Mouse (Mus musculus) heart, postnatal 10 days (tissue): ENCODE measurements around the gene Zfp473. TPM values are rescaled to one million over a fixed set of nuclear protein-coding genes. Genes with fewer than 3 reads are reported as not detected.

ENCODE experiments used
- total RNA-seq, 2 experiments: library from RNA; stranded (reverse); gene quantifications; 2 replicates each; pipeline ENCODE4 v1.2.3; 2021

Zfp473 gene
- total RNA-seq, 2 experiments from 2014 or later = 0.12 to 0.35 TPM

Other genes with a start within 250 kb of the Zfp473 start
- gene Mybpc2, start 226.4 kb downstream of the Zfp473 start, total RNA-seq = 10 to 100 TPM; 16.3 to 22.2 TPM
- gene Spib, start 219.0 kb downstream of the Zfp473 start, total RNA-seq = 1 to 10 TPM; 1.1 to 1.3 TPM
- 10 to 100 TPM; 18.7 to 24.5 TPM for gene Pold1, start 202.2 kb downstream of the Zfp473 start, total RNA-seq
- gene Nr1h2, start 197.1 kb downstream of the Zfp473 start, total RNA-seq = 10 to 100 TPM; 45.1 to 49.0 TPM
- 1 to 10 TPM in 1 of 2 experiments, under 1 TPM in 1; 0.43 to 1.4 TPM for gene Napsa, start 178.7 kb downstream of the Zfp473 start, total RNA-seq
- under 1 TPM; 0.35 to 0.36 TPM for gene Kcnc3, start 160.4 kb downstream of the Zfp473 start, total RNA-seq
- gene Myh14, start 80.2 kb downstream of the Zfp473 start, total RNA-seq = 10 to 100 TPM; 37.0 to 46.2 TPM
- gene Izumo2, start 42.3 kb downstream of the Zfp473 start, total RNA-seq = not detected
- gene Vrk3, start 2.6 kb downstream of the Zfp473 start, total RNA-seq = 10 to 100 TPM; 24.7 to 28.3 TPM
- 10 to 100 TPM; 44.3 to 45.1 TPM for gene Nup62, start 65.0 kb upstream of the Zfp473 start, total RNA-seq
- gene Il4i1, start 65.3 kb upstream of the Zfp473 start, total RNA-seq = 1 to 10 TPM; 1.3 to 1.8 TPM
- 10 to 100 TPM; 50.4 to 51.3 TPM for gene Atf5, start 65.6 kb upstream of the Zfp473 start, total RNA-seq
- gene Akt1s1, start 97.9 kb upstream of the Zfp473 start, total RNA-seq = 10 to 100 TPM; 76.8 to 78.4 TPM
- gene Tbc1d17, start 98.0 kb upstream of the Zfp473 start, total RNA-seq = 10 to 100 TPM; 38.4 to 44.7 TPM
- 10 to 100 TPM; 18.1 to 21.6 TPM for gene Pnkp, start 106.1 kb upstream of the Zfp473 start, total RNA-seq
- gene Ptov1, start 118.7 kb upstream of the Zfp473 start, total RNA-seq = 100 to 1,000 TPM; 189 to 196 TPM
- gene Med25, start 141.7 kb upstream of the Zfp473 start, total RNA-seq = 10 to 100 TPM; 67.7 to 77.1 TPM
- 10 to 100 TPM; 12.2 to 18.2 TPM for gene Fuz, start 145.0 kb upstream of the Zfp473 start, total RNA-seq
- gene Ap2a1, start 178.4 kb upstream of the Zfp473 start, total RNA-seq = 10 to 100 TPM; 90.9 to 91.1 TPM
- not detected for gene Tsks, start 192.2 kb upstream of the Zfp473 start, total RNA-seq
- gene Cpt1c, start 223.8 kb upstream of the Zfp473 start, total RNA-seq = 1 to 10 TPM; 4.1 to 6.2 TPM
- 100 to 1,000 TPM; 198 to 216 TPM for gene Prmt1, start 235.5 kb upstream of the Zfp473 start, total RNA-seq
- gene Irf3, start 246.6 kb upstream of the Zfp473 start, total RNA-seq = 10 to 100 TPM; 34.1 to 47.9 TPM
- 10 to 100 TPM; 14.5 to 15.9 TPM for gene Bcl2l12, start 247.7 kb upstream of the Zfp473 start, total RNA-seq